Mouse (Mus musculus) bone marrow macrophage, adult 2 months (primary cell): Measurements from ENCODE around the gene Ank. TPM values are rescaled to one million over a fixed set of nuclear protein-coding genes. Genes with fewer than 3 reads are reported as not detected.

ENCODE experiments used
- H3K27ac ChIP-seq: 2 replicates; pipeline ENCODE4 v1.5.1; 2012; ENCODE audit warnings: low read depth, low read length; ENCODE audit not compliant: insufficient read depth
- H3K4me1 ChIP-seq: 2 replicates; pipeline ENCODE4 v1.6.1; 2012; ENCODE audit warnings: low read length; ENCODE audit not compliant: control insufficient read depth, insufficient read depth
- H3K4me3 ChIP-seq: 2 replicates; pipeline ENCODE4 v1.5.1; 2012; ENCODE audit warnings: mild to moderate bottlenecking, low read length, moderate library complexity; ENCODE audit not compliant: insufficient read depth
- CTCF ChIP-seq: IDR thresholded peaks from 2 replicates; pipeline ENCODE4 v1.5.1; 2012; ENCODE audit warnings: low read depth, mild to moderate bottlenecking, low read length, moderate library complexity
- POLR2A ChIP-seq: IDR thresholded peaks from 2 replicates; pipeline ENCODE4 v1.6.1; 2012; ENCODE audit warnings: mild to moderate bottlenecking, low read depth, low read length, borderline replicate concordance
- polyA plus RNA-seq: library from polyadenylated mRNA; stranded (reverse); fragments of >200 nt; gene quantifications from 2 replicates; pipeline ENCODE4 v1.2.4, GENCODE M21; 2012; ENCODE audit not compliant: missing spikeins, insufficient read depth, insufficient read length

The Ank gene
- polyA plus RNA-seq = 65.5 and 72.9 TPM in 2 replicates

- TF ChIP-seq POLR2A = no peak
- no peak for TF ChIP-seq CTCF
- peak within 1 kb of the TSS; percentile 45 for H3K27ac ChIP-seq
- peaks cover 26% of the 10 kb centered on the region for H3K4me1 ChIP-seq
- peak within 1 kb of the TSS; percentile 95 for H3K4me3 ChIP-seq
These were observed at the start of gene Ank for GRCm38 (mm10) chr15:27466131-27467080. Ank (plus strand) TSS chr15:27466677.

GRCm38 (mm10) chr15:27418566-27419331, 47.7 kb upstream of the Ank start:
- no peak overlapping the region for H3K4me3 ChIP-seq
- TF ChIP-seq POLR2A (no peak), CTCF (no peak)
- no peak overlapping the region for H3K27ac ChIP-seq
- no peaks in the 10 kb centered on the region for H3K4me1 ChIP-seq

- Histone ChIP-seq H3K4me3 (no peak overlapping the region), H3K27ac (no peak overlapping the region), H3K4me1 (peaks cover 10% of the 10 kb centered on the region)
- no peak for TF ChIP-seq POLR2A
- no peak for TF ChIP-seq CTCF
These were observed 44.9 kb upstream of the Ank start for GRCm38 (mm10) chr15:27421531-27421930.

GRCm38 (mm10) chr15:27427581-27427980, 38.9 kb upstream of the Ank start:
- no peak overlapping the region for H3K4me3 ChIP-seq
- no peak overlapping the region for H3K27ac ChIP-seq
- peaks cover 12% of the 10 kb centered on the region for H3K4me1 ChIP-seq
- TF ChIP-seq POLR2A = no peak
- no peak for TF ChIP-seq CTCF

- peaks cover 9% of the 10 kb centered on the region for H3K4me1 ChIP-seq
- no peak for TF ChIP-seq CTCF
- TF ChIP-seq POLR2A = no peak
- no peak overlapping the region for H3K27ac ChIP-seq
- no peak overlapping the region for H3K4me3 ChIP-seq
These were observed 36.2 kb upstream of the Ank start for GRCm38 (mm10) chr15:27430241-27430640.

- Histone ChIP-seq H3K4me1 (peaks cover 10% of the 10 kb centered on the region), H3K4me3 (no peak overlapping the region), H3K27ac (no peak overlapping the region)
- no peak for TF ChIP-seq CTCF
- TF ChIP-seq POLR2A = no peak
These were observed 33.4 kb upstream of the Ank start for GRCm38 (mm10) chr15:27432851-27433615.

GRCm38 (mm10) chr15:27435409-27435808, 31.1 kb upstream of the Ank start:
- Histone ChIP-seq H3K27ac (no peak overlapping the region), H3K4me1 (peaks cover 10% of the 10 kb centered on the region), H3K4me3 (no peak overlapping the region)
- TF ChIP-seq CTCF (no peak), POLR2A (no peak)

- H3K4me1 ChIP-seq = peaks cover 10% of the 10 kb centered on the region
- TF ChIP-seq POLR2A = no peak
- no peak for TF ChIP-seq CTCF
- H3K27ac ChIP-seq = no peak overlapping the region
- no peak overlapping the region for H3K4me3 ChIP-seq
These were observed 30.3 kb upstream of the Ank start for GRCm38 (mm10) chr15:27436194-27436593.

- TF ChIP-seq POLR2A (no peak), CTCF (no peak)
- Histone ChIP-seq H3K4me3 (no peak overlapping the region), H3K4me1 (0 out of 2 replicates have a peak, but pooled peaks cover 2% of the 10 kb centered on the region), H3K27ac (no peak overlapping the region)
These were observed 25.4 kb upstream of the Ank start for GRCm38 (mm10) chr15:27441053-27441452.
